Mouse (Mus musculus) thymus, postnatal 10 days (tissue): ENCODE measurements around the gene Mtus2.

Source experiments
- DNase-seq, 2 experiments: peaks; one replicate each; pipeline ENCODE4 v3.0.0; 2021; ENCODE audit warnings: low spot score in 2 of 2

The Mtus2 gene

GRCm38 (mm10) chr5:147957592-147958271 lies 612 bp downstream of the Mtus2 start:
- DNase-seq: no peak

GRCm38 (mm10) chr5:147958552-147958951 lies 1.4 kb downstream of the Mtus2 start:
- no peak for DNase-seq

- DNase-seq: no peak
Observed at GRCm38 (mm10) chr5:147959088-147959487, 2.0 kb downstream of the Mtus2 start.

GRCm38 (mm10) chr5:147960793-147961192 lies 3.7 kb downstream of the Mtus2 start:
- DNase-seq: no peak

- DNase-seq: no peak
Observed at GRCm38 (mm10) chr5:147963820-147964580, 6.9 kb downstream of the Mtus2 start.

GRCm38 (mm10) chr5:147964776-147965175 lies 7.7 kb downstream of the Mtus2 start:
- DNase-seq: no peak

- DNase-seq: no peak
Observed at GRCm38 (mm10) chr5:147966646-147967045, 9.5 kb downstream of the Mtus2 start.

GRCm38 (mm10) chr5:147969566-147969965 lies 12.4 kb downstream of the Mtus2 start:
- DNase-seq: no peak

- DNase-seq: no peak
Observed at GRCm38 (mm10) chr5:147976001-147976400, 18.9 kb downstream of the Mtus2 start.

- DNase-seq: no peak
Observed at GRCm38 (mm10) chr5:147980606-147981005, 23.5 kb downstream of the Mtus2 start.

- no peak for DNase-seq
Observed at GRCm38 (mm10) chr5:147990289-147990688, 33.2 kb downstream of the Mtus2 start.

GRCm38 (mm10) chr5:147990775-147991174 lies 33.7 kb downstream of the Mtus2 start:
- no peak for DNase-seq

GRCm38 (mm10) chr5:147992581-147993378 lies 35.7 kb downstream of the Mtus2 start:
- no peak for DNase-seq

- no peak for DNase-seq
Observed at GRCm38 (mm10) chr5:148005263-148005662, 48.1 kb downstream of the Mtus2 start.

GRCm38 (mm10) chr5:148012156-148012555 lies 55.0 kb downstream of the Mtus2 start:
- DNase-seq: no peak

- DNase-seq: no peak
Observed at GRCm38 (mm10) chr5:148014133-148014854, 57.2 kb downstream of the Mtus2 start.

GRCm38 (mm10) chr5:148015383-148015782 lies 58.3 kb downstream of the Mtus2 start:
- no peak for DNase-seq

- no peak for DNase-seq
Observed at GRCm38 (mm10) chr5:148017371-148017770, 60.3 kb downstream of the Mtus2 start.

GRCm38 (mm10) chr5:148022784-148023183 lies 65.7 kb downstream of the Mtus2 start:
- no peak for DNase-seq

- DNase-seq: no peak
Observed at GRCm38 (mm10) chr5:148026401-148027349, 69.6 kb downstream of the Mtus2 start.

- no peak for DNase-seq
Observed at GRCm38 (mm10) chr5:148027985-148028384, 70.9 kb downstream of the Mtus2 start.
